Mouse (Mus musculus): ENCODE data around the gene Trmt10a. TPM values are rescaled to one million over a fixed set of nuclear protein-coding genes. Genes with fewer than 3 reads are reported as not detected.

Trmt10a gene
- 1 to 10 TPM; 1.1 to 1.9 (median 1.6) TPM for total RNA-seq (2022)

DNA sequence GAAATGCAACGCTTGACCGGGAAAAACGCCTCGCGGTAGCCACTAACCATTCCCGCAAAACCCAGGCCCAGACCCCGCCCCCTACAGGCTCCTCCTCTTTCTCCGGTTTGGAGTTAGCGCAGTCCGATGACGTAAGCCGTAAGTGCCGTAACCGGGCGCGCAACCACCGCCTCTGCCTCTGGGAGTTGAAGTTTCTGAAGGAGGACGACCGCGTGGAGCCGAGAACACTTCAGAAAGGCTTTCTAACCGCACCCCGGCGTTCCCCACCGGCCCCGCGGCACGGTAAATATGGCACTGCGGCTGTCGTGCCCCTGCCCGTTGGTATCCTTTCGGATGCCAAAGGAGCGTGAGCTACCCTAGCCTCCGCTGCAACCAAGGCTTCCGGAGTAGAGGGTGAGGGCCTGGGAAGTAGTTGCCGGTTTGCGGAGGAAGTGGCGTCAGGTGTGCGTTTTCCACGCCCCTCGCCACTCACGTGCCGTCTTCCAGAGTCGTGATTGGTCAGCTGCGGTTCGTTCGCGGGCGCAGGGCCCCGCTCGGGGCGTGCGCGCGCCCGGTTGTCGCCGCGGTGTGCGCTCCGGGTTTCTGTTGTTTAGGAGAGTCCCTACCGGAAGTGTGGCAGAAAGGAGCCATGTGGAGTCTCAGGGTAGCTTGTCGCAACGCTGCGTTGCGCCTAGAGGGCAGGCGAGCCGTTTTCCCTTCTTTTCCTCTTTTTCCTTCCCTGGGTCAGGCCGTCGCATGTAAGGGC, at the start of gene Trmt10a:
Gene Trmt10a, plus strand, starts transcription at position 134 of the 745 bp plus-strand sequence.
- DNase-seq (ENCODE audit: low spot score): peak; percentile 98

DNA sequence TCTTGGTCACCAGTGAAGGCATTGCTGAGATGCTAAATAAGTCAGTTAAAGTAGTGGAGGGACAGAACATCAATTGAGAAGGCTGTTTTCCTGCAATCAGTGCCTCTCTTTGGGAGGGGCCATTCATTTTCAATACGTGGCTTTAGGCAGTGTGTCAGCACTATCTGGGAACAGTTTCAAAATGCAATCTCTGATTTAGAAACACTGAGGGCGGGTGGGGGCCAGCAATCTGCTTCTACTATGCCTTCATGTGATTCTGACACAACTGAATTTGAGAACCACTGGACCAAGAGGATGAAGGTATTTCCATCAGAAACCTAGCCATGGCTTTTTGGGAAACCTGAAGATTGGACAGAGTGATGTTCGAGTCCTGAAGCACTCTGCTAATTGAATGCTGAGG, 47.9 kb upstream of the Trmt10a start:
- DNase-seq (ENCODE audit: low spot score): no peak

DNA sequence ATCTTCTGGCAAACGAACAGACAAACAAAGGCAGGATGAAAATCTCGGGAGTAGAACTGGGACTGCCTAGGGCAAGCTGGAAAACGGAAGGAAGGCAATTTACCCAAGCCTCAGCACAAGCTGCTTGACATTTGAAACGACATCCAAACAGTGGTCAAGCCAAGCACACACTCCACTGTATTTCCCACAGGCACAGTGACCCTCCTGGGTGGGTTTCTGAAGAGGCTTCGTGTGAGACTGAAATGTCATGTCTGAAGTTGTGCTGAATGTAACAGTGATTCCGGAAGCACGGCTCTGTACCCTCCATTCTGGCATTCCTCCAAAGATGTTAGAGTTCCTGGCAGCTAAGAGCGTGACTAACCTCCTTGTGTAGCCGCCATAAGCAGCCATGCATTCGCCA, 47.5 kb upstream of the Trmt10a start:
- no peak for DNase-seq (ENCODE audit: low spot score)

DNA sequence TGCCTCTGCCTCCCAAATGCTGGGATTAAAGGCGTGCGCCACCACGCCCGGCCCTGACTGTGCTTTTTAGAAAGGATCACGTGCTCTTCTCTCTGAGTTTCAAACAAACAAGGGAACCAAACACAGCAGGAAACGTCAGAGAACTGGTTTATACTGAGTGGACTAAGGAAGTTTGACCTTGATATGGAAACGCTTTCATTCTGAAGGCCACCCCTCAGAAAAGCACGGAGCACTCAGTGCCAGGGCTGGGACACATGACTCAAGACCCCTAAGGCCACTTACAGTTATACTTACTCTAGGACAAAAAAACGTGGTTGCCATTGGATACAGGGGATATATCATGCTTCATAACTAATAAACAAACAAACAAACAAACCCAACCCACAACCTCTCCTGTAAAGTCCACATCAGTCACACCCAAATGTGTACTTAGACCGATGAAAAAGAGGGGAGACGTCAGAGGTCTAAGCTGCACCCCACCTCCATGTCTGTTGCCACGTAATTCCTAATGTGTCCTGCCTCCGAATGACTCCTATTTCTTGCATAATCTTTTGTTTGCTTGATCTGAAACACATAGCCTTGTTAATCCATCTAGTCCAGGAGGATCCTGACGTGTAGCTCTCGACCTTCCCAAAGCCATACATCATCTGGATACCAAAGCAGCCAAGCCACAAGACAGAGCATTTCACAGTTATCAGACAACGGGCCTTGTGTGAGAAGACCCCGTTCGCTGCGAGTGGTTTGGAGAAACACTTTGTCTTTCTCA, 46.8 kb upstream of the Trmt10a start:
- no peak for DNase-seq (ENCODE audit: low spot score)

DNA sequence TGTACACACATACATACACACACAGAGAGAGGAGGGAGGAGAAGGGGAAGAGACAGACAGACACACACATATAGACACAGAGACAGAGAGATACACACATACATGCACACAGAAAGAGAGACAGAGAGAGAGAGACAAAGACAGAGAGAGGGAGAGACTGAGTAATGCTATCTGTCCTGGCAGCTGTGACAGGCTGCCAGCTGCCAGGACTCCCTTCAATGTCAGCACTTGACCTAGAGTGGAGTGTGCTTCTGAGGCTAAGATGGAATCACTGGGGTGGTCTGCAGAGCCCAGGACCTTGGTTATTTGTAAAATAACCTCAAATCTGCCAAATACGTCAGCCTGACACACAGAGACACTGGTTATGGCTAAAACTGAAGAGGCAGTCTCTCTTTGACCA, 45.5 kb upstream of the Trmt10a start:
- DNase-seq (ENCODE audit: low spot score): no peak

DNA sequence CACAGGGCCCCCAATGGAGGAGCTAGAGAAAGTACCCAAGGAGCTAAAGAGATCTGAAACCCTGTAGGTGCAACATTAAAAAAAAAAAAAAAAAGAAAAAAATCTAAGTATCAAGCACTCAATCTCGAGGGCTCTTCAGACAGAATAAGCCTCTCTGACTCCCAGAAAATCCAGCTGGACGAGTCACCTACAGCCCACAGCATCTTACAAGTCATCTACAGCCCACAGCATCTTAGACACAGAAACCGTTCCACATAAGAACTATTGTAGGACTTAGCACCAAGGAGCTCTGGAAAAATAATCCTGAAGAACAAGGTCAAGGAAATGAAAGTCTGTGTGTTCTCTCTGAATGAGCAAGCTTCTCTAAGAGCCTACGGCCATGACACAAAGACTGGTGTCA, 41.3 kb upstream of the Trmt10a start:
- DNase-seq (ENCODE audit: low spot score): no peak

DNA sequence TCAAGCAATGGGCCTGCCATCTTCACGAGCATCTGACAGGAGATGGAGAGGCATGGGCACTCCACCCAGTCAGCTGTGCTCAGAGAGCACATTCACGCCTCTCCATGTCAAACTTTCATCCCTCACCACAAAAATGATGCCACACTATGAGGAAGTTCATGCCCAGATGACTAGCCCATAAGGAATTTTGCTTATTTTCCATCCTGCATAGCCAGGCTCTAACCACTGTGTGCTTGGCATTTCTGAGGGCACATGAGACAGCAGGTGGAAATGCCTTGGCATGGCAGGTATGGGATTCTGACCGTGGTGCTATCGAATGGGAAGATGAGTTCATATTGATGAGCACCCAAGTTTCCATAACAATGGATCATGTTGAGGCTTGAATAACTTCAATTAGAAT, 39.6 kb upstream of the Trmt10a start:
- no peak for DNase-seq (ENCODE audit: low spot score)

DNA sequence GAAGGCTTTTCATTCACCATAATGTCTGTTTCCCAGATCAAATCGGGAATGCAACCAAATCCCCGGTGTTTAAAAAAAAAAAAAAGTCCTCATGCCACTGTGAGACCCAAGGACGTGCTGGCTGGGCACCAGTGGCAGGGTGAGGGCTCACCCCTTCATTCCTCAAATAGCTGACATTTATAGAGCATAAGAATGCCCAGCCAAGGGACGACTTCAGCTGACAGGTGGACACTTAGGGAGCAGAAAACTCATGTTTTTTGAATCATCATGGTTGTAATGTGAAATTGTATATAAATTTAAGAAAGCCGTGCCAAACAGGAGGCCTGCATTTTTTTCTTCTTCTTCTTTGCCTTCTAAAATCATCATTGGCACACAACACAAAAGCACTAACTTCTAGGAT, 38.2 kb upstream of the Trmt10a start:
- no peak for DNase-seq (ENCODE audit: low spot score)

DNA sequence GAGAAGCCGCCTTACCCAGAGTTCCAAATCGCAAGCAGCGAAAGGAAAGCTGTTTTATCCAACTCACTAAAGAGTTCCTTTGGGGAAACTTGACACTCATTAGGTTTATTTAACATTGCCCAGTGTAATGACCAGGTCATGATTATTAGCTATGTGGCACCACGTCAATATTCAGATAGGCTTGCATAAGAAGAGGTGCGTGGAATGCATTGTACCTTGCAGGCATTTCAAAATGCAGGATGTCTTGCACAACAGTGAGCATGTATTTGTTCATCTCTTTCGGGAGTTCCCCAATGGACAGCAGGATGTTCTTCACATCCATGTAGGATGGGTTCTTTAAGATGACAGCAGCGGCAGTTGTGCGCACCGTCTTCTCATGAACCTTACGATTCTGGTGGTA, 36.4 kb upstream of the Trmt10a start:
- no peak for DNase-seq (ENCODE audit: low spot score)

DNA sequence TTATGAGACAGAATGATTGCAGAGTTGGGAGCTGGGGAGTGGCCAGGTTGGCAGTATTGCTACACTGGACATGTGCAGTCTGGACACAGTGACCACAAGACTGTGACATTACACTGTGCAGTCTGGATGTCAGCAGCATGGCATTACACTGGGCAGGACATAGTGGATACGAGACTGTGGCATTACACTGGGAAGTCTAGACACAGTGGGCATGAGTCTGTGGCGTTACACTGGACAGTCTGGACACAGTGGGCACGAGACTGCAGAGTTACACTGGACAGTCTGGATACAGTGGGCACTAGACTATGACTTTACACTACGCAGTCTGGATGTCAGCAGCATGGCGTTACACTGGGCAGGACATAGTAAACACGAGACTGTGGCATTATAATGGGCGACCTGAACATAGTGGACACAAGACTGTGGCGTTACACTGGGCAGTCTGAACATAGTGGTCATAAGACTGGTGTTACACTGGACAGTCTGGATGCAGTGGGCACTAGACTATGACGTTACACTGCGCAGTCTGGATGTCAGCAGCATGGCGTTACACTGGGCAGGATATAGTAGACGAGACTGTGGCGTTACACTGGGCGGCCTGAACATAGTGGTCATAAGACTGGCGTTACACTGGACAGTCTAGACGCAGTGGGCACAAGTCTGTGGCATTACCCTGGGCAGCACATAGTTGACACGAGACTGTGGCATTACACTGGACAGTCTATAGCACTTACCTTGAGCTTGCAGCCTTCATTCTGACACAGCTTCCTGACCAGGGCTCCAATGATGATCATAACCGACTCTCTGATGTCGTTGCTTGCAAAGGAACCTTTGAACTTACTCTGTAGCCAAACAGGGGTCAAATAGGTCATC, 32.1 kb upstream of the Trmt10a start:
- DNase-seq (ENCODE audit: low spot score): no peak

DNA sequence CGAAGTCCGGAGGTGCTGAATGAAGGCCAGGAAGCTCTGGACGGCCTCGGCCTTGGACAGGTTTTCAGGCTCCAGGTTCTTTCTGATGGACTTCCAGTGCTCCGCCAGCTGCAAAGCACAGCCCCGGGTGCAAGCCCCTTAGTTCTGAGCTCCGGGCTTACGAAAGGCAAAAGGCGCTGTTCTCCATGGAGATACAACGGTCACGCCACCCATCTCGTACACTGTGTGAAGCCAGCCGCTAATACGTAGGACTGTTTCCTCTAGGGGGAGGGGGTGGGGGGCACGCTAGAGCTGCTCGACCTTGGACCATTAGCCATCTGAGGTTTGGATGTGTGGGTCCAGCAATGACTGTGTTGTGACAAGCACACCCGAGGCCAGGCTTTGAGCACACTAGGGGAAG, 29.1 kb upstream of the Trmt10a start:
- DNase-seq (ENCODE audit: low spot score): no peak

DNA sequence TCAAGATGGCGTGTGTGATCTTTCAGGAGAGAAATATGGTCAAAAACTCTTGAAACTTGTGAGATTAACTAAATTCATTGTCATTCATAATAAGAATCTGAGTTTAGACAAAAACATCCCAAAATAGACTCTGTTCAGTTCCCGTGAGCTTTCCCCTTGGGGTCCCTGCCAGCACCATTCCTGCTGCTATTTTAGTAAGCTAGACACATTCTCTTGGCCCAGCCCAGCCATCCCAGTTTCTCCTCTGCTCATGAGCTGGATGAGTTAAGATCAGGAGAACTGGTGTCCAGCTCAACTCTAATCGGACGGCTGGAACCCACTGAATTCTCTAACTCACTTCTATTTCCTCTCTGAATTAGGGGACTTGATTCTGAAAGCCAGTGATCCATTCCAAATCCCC, 26.4 kb upstream of the Trmt10a start:
- DNase-seq (ENCODE audit: low spot score): peak; percentile 63

DNA sequence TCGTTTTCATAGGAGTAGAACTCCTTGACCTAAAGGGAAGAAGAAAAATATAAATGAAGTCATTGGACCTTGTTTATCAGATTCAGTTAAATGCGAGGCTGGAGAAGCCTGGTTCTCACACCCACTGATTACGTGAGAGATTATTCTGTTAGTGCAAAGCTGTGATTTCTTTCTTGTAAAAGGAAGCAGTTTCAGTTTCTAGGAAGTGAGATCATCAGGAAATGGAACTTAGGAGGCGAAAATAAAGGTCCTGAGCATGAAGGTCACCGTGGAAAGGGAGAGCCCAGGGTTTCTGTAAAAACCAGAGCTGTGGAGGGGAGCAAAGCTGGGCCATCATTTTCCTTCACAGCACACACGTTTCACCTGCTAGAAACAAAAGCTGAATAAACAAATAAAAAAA, 24.9 kb upstream of the Trmt10a start:
- DNase-seq (ENCODE audit: low spot score): no peak

DNA sequence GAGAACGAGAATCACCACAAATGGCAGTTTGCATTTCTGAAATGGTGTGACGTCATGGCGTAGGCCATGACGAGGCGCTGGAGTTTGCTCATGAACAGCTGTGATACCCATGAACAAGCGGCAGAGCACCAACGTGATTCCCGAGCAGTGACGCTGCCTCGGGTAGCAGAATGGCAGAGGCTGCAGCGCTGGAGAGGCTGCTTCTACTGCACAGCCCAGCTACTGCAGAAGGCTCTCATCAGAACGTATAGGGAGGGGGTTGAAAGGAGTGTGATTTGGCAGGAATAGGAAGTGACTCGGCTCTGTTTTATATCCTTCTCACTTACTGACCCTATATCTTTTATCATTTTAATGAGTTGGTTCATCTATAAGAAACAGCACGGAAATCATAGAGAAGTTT, 24.4 kb upstream of the Trmt10a start:
- DNase-seq (ENCODE audit: low spot score): no peak

DNA sequence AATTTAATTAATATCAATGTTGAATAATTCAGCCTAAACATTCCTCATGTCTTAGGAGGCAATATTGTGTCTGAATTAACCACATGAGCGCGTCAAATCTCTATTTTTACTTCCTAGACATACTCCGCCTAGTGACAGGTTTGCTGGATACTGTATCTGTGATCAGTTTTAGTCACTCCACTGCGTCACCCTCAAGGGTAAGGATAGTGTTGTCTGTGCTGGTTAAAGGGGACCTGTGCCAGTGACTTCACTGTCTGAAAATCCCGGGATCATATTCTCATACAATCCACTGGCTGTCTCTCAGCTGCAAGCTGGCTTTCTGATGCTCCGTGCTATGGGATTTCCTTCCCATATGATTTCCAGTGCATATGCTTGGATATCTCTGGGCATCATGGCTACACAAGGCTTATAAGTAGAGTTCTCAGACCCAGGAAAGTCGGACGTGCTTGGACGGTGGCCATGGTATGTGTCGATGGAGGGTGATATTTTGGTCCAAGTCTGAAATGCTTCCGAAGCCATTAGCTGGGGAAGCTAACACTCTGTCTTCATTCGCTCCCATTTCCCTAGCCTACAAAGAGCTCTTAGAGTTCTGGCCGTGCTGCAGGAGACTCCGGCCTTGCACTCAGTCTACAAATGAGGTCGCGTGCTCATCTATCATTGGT, 23.7 kb upstream of the Trmt10a start:
- no peak for DNase-seq (ENCODE audit: low spot score)

DNA sequence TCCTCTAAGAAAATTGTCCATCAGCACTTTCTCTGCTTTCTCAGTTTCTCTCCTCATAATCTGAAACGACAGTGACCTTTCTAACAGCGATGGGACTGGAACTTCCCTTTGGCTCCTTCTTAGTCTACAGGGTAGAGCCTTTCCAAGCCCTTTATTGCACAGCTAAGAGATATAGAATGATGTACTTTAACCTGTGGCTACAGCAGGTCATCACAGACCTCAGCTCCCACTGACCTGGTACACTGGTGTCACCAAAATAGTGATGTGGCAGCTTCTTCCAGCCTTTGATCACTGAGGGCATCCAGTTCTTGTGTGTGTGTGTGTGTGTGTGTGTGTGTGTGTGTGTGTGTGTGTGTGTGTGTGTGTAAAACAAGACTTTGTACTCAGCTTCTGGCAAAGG, 21.8 kb upstream of the Trmt10a start:
- no peak for DNase-seq (ENCODE audit: low spot score)

DNA sequence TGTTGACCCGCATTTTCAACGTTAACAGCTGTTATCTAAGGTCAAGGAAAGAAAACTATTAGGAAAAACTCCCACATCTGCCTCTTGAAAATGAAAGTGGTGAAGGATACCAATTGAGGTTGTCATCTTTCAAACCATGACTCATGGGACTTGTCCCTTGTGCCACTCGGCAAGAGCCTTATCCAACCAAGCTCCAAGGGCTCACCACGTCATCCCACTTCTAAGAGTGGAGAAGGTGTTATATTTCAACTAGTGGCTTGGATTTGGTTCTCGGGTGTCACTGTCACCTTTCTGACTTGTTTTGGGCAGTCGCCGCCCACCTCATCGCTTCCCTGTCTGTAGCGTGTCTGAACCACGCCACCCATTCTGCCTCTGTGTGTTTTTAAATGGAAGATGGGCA, 19.4 kb upstream of the Trmt10a start:
- no peak for DNase-seq (ENCODE audit: low spot score)

DNA sequence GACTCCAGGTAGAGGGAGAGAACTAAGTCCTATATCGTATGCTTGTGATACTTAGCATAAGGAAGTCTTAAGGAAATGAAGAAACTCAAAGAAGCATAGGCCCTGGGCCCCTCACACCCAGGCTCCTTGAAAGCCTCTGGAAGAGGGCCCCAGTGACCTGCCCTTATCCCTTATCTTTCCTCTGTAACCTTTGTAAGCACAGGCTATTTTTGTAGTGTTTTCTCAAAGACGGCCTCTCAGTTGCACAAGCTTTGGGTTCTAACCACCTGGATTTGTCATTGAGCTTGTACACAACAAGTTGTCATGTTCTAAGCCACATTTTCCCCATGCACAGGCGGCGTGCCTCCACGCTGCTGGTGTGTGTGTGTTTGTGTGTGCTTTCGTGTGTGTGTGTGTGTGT, 14.1 kb upstream of the Trmt10a start:
- no peak for DNase-seq (ENCODE audit: low spot score)

DNA sequence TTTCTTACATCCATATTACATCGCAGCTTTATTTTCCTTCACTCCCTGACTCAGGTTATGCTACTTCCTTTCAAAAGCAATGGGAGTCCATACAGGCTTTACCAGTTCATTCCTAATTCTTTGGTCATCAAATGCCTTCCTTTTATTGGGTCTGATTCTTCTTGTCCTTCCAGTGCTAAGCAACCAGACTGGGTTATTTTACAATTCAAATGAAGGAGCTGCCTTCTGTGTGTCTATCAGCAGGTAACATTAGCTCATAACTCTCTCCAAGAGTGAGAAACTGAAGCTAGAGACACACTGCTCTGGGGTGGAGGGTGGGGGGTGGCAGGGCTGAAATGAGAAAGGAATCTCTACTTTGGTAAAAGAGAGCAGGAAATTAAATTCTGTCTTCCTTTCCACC, 12.6 kb upstream of the Trmt10a start:
- no peak for DNase-seq (ENCODE audit: low spot score)

DNA sequence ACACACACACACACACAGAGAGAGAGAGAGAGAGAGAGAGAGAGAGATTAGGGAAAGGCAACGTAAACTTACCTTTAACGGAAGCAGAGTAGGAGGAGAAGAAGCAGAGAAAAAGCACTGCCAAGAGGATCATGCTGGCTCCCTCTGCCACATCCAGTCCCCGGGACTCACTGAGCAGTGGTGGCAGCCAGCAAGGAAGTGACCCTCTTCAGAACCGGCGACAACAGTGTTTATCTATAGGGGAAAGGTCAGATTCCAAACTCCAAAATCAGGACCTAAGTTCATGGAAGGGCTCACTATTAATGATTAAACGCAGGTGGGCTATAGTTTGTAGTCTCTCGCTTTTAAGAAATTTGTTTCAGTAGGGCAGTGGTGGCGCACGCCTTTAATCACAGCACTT, 12.1 kb upstream of the Trmt10a start:
- DNase-seq (ENCODE audit: low spot score): no peak

DNA sequence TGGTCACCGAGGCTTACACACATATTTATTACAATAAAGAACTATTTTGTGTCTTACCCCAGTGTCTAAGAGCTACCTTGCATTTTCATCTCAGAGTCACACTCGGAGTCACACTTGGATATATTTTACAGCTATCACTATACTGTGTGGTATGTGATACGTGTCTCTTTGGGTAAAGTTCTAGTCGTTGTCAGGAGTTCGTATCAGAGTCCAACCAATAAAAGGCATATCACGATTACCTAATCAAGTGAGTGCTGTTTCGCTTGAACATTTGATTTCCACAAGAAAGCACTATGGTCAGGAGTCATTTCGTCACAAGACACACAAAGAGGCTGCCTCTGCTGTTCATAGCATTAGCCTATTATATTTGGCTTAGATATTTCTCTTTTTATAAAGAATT, 9.8 kb upstream of the Trmt10a start:
- no peak for DNase-seq (ENCODE audit: low spot score)

DNA sequence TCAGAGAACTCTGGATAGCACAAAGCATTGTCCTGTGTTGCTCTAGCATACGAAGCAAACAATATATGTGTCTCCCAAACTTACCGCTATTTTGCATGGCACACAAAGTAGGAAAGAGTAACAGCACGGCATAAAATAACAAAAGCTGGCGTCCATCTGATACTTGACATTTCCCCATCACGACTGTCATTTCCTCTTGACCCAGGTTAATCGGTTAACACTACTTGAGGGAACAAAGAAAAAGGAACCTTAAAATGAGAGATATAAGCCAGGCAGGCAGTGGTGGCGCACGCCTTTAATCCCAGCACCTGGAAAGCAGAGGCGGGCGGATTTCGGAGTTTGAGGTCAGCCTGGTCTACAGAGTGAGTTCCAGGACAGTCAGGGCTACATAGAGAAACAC, 9.3 kb upstream of the Trmt10a start:
- DNase-seq (ENCODE audit: low spot score): no peak
